Mouse (Mus musculus) layer of hippocampus, adult 18-20 months (tissue): ENCODE measurements around the gene Slc25a47. TPM values are rescaled to one million over a fixed set of nuclear protein-coding genes. Genes with fewer than 3 reads are reported as not detected.
A peak's percentile ranks its signal among the peaks of the same experiment; 100 is the strongest.

ENCODE experiments used
- DNase-seq, 2 experiments: peaks; one replicate each; pipeline ENCODE4 v3.0.0; 2022; ENCODE audit warnings: low spot score in 2 of 2
- microRNA-seq, 2 experiments: library from miRNA; unstranded; fragments of <30 nt; microRNA quantifications; one replicate each; pipeline ENCODE4 v1.2.0; 2021
- total RNA-seq, 2 experiments: library from RNA; stranded (reverse); gene quantifications; 2 replicates each; pipeline ENCODE4 v1.2.3; 2021

The Slc25a47 gene
- total RNA-seq, 2 experiments from 2014 or later: 10.4 to 10.5 TPM

DNA sequence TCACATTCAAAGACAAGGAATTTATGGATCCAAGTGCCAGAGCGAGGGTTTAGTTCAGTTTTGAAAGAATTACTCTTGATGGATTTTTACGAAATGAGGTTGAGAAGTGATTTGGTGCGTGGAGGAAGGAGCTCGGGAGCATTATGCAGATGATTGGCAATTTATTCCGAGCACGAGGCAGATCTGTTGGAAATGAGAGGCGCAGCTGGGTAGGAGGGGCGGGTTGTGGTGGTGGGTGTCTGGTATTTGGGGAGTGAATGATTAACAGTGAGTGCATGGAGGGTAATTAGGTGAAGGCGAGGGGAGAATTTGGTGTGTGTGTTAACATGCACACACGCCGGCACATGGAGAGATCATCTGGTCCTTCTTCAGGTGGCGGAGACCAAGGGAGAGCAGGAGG, 70.6 kb downstream of the Slc25a47 start:
- peak in 1 of 2 experiments; percentile 38 for DNase-seq

Small RNA genes within 50 kb of the gene (microRNA-seq; reads per million reads assigned to microRNA genes)
- gene Mir345: 49.8 to 57.5 reads per million in 2 experiments

Other genes with a start within 250 kb of the Slc25a47 start
- 1 to 10 TPM; 2.6 to 5.4 TPM for gene Degs2, start 133.7 kb upstream of the Slc25a47 start, total RNA-seq
- gene Yy1, start 43.1 kb upstream of the Slc25a47 start, total RNA-seq: 10 to 100 TPM; 54.7 to 55.3 TPM
- 10 to 100 TPM; 22.6 to 24.4 TPM for gene Slc25a29, start 163 bp upstream of the Slc25a47 start, total RNA-seq
- 10 to 100 TPM; 11.6 to 14.3 TPM for gene Wdr25, start 57.6 kb downstream of the Slc25a47 start, total RNA-seq
- 10 to 100 TPM; 84.7 to 91.2 TPM for gene Wars, start 58.1 kb downstream of the Slc25a47 start, total RNA-seq
- gene Begain, start 232.2 kb downstream of the Slc25a47 start, total RNA-seq: 100 to 1,000 TPM; 133 to 144 TPM